Mouse (Mus musculus): ENCODE data around the gene Ticam1.
A peak's percentile ranks its signal among the peaks of the same experiment; 100 is the strongest.

The Ticam1 gene

GRCm38 (mm10) chr17:56276643-56277566 lies at the start of gene Ticam1:
TSS of gene Ticam1 (minus strand) at chr17:56276786.
- peak; percentile 99 for DNase-seq (ENCODE audit: inconsistent ontology term)

GRCm38 (mm10) chr17:56325450-56326152 lies 49.0 kb upstream of the Ticam1 start, which contains the start of gene Kdm4b:
TSS of gene Kdm4b (plus strand) at chr17:56326062.
- DNase-seq (ENCODE audit: inconsistent ontology term) = peak; percentile 100

- DNase-seq (ENCODE audit: inconsistent ontology term) = no peak
Measured at GRCm38 (mm10) chr17:56324419-56324818, 47.8 kb upstream of the Ticam1 start.

GRCm38 (mm10) chr17:56309191-56309945 lies 32.8 kb upstream of the Ticam1 start:
- no peak for DNase-seq (ENCODE audit: inconsistent ontology term)

GRCm38 (mm10) chr17:56308088-56308487 lies 31.5 kb upstream of the Ticam1 start:
- DNase-seq (ENCODE audit: inconsistent ontology term) = no peak

GRCm38 (mm10) chr17:56305826-56306225 lies 29.2 kb upstream of the Ticam1 start:
- no peak for DNase-seq (ENCODE audit: inconsistent ontology term)

- no peak for DNase-seq (ENCODE audit: inconsistent ontology term)
Measured at GRCm38 (mm10) chr17:56305156-56305555, 28.6 kb upstream of the Ticam1 start.

GRCm38 (mm10) chr17:56304718-56305117 lies 28.1 kb upstream of the Ticam1 start:
- DNase-seq (ENCODE audit: inconsistent ontology term) = no peak

- DNase-seq (ENCODE audit: inconsistent ontology term) = peak; percentile 98
Measured at GRCm38 (mm10) chr17:56303847-56304586, 27.4 kb upstream of the Ticam1 start.

GRCm38 (mm10) chr17:56303160-56303846 lies 26.7 kb upstream of the Ticam1 start, which contains the start of gene Uhrf1:
TSS of gene Uhrf1 (plus strand) at chr17:56303321.
- DNase-seq (ENCODE audit: inconsistent ontology term) = peak; percentile 94

GRCm38 (mm10) chr17:56302363-56302996 lies 25.9 kb upstream of the Ticam1 start:
- no peak for DNase-seq (ENCODE audit: inconsistent ontology term)

GRCm38 (mm10) chr17:56300186-56300585 lies 23.6 kb upstream of the Ticam1 start, which contains the start of gene Arrdc5:
TSS of gene Arrdc5 (minus strand) at chr17:56300286.
- no peak for DNase-seq (ENCODE audit: inconsistent ontology term)

- no peak for DNase-seq (ENCODE audit: inconsistent ontology term)
Measured at GRCm38 (mm10) chr17:56298238-56298637, 21.7 kb upstream of the Ticam1 start.

GRCm38 (mm10) chr17:56296201-56296600 lies 19.6 kb upstream of the Ticam1 start:
- DNase-seq (ENCODE audit: inconsistent ontology term) = no peak

- DNase-seq (ENCODE audit: inconsistent ontology term) = no peak
Measured at GRCm38 (mm10) chr17:56294241-56294640, 17.7 kb upstream of the Ticam1 start.

GRCm38 (mm10) chr17:56293291-56293690 lies 16.7 kb upstream of the Ticam1 start:
- DNase-seq (ENCODE audit: inconsistent ontology term) = no peak

GRCm38 (mm10) chr17:56292531-56293222 lies 16.1 kb upstream of the Ticam1 start, which contains the start of gene Plin3:
TSS of gene Plin3 (minus strand) at chr17:56292873.
- DNase-seq (ENCODE audit: inconsistent ontology term) = no peak

- DNase-seq (ENCODE audit: inconsistent ontology term) = no peak
Measured at GRCm38 (mm10) chr17:56291826-56292475, 15.4 kb upstream of the Ticam1 start.

- DNase-seq (ENCODE audit: inconsistent ontology term) = peak; percentile 87
Measured at GRCm38 (mm10) chr17:56291171-56291511, 14.6 kb upstream of the Ticam1 start.
